Mouse (Mus musculus) intestine, embryonic 14.5 days (tissue): ENCODE results near the gene Ssbp4. TPM values are rescaled to one million over a fixed set of nuclear protein-coding genes. Genes with fewer than 3 reads are reported as not detected.
A peak's percentile ranks its signal among the peaks of the same experiment; 100 is the strongest.

Source experiments
- ATAC-seq: fragments of 200-750 bp; cut with Nextera tagmentation; replicated peaks from 2 replicates; pipeline ENCODE4 v1.8.0; 2017; ENCODE audit warnings: low read depth, moderate number of reproducible peaks, moderate TSS enrichment, moderate library complexity; ENCODE audit not compliant: low FRiP score, low TSS enrichment
- DNase-seq: peaks from one replicate; pipeline ENCODE4 v3.0.0-alpha.2; 2018; ENCODE audit warnings: low spot score
- H3K27ac ChIP-seq: fragments of 300-500 bp; sonication (generic); 2 replicates; pipeline ENCODE4 v1.5.1; 2014; ENCODE audit warnings: low read depth, mild to moderate bottlenecking, control low read depth
- H3K27me3 ChIP-seq: fragments of 300-500 bp; sonication (generic); replicated peaks from 2 replicates; pipeline ENCODE4 v1.6.1; 2014; ENCODE audit warnings: low read length, control low read depth; ENCODE audit not compliant: control insufficient read depth, insufficient read depth
- H3K36me3 ChIP-seq: fragments of 300-500 bp; sonication (generic); 2 replicates; pipeline ENCODE4 v1.6.1; 2014; ENCODE audit warnings: low read length, control low read depth; ENCODE audit not compliant: control insufficient read depth, insufficient read depth
- H3K4me1 ChIP-seq: fragments of 300-500 bp; sonication (generic); replicated peaks from 2 replicates; pipeline ENCODE4 v1.6.1; 2014; ENCODE audit warnings: low read length, control low read depth, mixed read lengths; ENCODE audit not compliant: control insufficient read depth, insufficient read depth
- H3K4me2 ChIP-seq: fragments of 300-500 bp; sonication (generic); 2 replicates; pipeline ENCODE4 v1.6.1; 2014; ENCODE audit warnings: low read length
- H3K4me3 ChIP-seq: fragments of 300-500 bp; sonication (generic); 2 replicates; pipeline ENCODE4 v1.5.1; 2014; ENCODE audit warnings: low read depth, low read length, control low read depth, mixed read lengths
- H3K9ac ChIP-seq: fragments of 300-500 bp; sonication (generic); 2 replicates; pipeline ENCODE4 v1.6.1; 2014; ENCODE audit warnings: mild to moderate bottlenecking, low read length
- H3K9me3 ChIP-seq: fragments of 300-500 bp; sonication (generic); 2 replicates; pipeline ENCODE4 v1.6.1; 2016; ENCODE audit warnings: low read length, control low read depth; ENCODE audit not compliant: control insufficient read depth
- WGBS: fragments of 180-500 bp; shearing (Covaris S2); extraction: QIAGEN DNeasy Blood & Tissue Kit; methylation state at CpG from one replicate; pipeline ENCODE4 v1.1.7; 2014; 5-methylcytosine and 5-hydroxymethylcytosine counted together
- polyA plus RNA-seq: library from polyadenylated mRNA; unstranded; fragments of >200 nt; fragmentation: Nextera tagmentation; extraction: Ambion mirVana; gene quantifications from 2 replicates; pipeline ENCODE4 v1.2.1, GENCODE M21; 2014

Ssbp4 gene
- polyA plus RNA-seq, 1 experiment from 2014 or later = 124 TPM

DNA sequence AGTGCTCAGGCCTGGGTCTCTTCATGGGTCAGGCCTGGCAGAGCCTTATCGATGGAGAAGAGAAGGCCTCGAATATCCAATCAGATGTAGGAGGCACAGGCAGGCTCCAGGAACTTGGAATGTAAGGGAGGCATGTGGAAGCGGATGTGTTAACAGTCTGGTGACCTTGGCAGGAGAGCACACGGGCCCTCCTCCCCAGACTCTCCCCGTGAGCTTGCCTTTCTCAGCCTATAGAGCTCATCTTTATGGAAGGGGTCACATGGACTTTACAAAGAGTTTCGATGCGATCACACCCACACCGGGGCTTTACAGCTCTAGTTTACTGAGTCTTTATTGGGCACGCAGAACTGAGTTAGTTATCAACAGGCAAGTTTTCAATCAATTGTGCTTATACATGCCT, 30.1 kb upstream of the Ssbp4 start:
- H3K4me2 ChIP-seq = no peak overlapping the region
- H3K27me3 ChIP-seq = no peaks in the 10 kb centered on the region
- no peaks in the 10 kb centered on the region for H3K9me3 ChIP-seq
- no peaks in the 10 kb centered on the region for H3K36me3 ChIP-seq
- 56% methylated on average over 9 of the region's 9 CpGs for WGBS
- H3K4me3 ChIP-seq = no peak overlapping the region
- no peak overlapping the region for H3K27ac ChIP-seq
- ATAC-seq = peak; percentile 30; the same call in 1 of the 2 replicates
- 0 out of 2 replicates have a peak, but pooled peaks cover 4% of the 10 kb centered on the region for H3K4me1 ChIP-seq
- DNase-seq = no peak
- H3K9ac ChIP-seq = no peak overlapping the region

DNA sequence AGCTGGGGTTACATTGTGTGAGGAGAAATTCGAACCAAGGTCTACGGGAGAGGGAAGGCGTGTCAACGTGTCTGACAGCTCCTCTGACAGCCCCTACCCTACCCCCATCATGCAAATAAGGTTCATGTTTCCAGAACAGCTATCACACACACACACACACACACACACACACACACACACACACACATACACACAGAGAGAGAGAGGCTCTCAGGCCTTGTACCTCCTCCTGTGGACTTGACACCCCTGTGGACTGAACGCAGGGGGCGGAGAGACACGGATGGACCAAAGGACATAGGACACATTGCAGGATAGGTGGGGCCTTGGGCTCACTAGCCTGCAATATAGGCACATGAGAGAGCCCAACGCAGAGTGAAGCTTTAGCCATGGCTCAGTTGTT, 28.2 kb upstream of the Ssbp4 start:
- Histone ChIP-seq H3K9me3 (no peaks in the 10 kb centered on the region), H3K27me3 (no peaks in the 10 kb centered on the region), H3K36me3 (no peaks in the 10 kb centered on the region), H3K27ac (no peak overlapping the region), H3K4me3 (no peak overlapping the region), H3K4me1 (peaks cover 9% of the 10 kb centered on the region), H3K4me2 (no peak overlapping the region), H3K9ac (no peak overlapping the region)
- WGBS = 57% methylated on average over 8 of the region's 8 CpGs
- ATAC-seq = no peak
- DNase-seq = no peak

GRCm38 (mm10) chr8:70635527-70635926, 26.9 kb upstream of the Ssbp4 start:
- ATAC-seq = no peak
- H3K4me2 ChIP-seq = no peak overlapping the region
- WGBS = 80% methylated on average over 6 of the region's 6 CpGs
- no peak for DNase-seq
- no peaks in the 10 kb centered on the region for H3K36me3 ChIP-seq
- no peak overlapping the region for H3K4me3 ChIP-seq
- H3K27me3 ChIP-seq = no peaks in the 10 kb centered on the region
- no peak overlapping the region for H3K27ac ChIP-seq
- H3K4me1 ChIP-seq = peaks cover 22% of the 10 kb centered on the region
- H3K9me3 ChIP-seq = no peaks in the 10 kb centered on the region
- no peak overlapping the region for H3K9ac ChIP-seq

GRCm38 (mm10) chr8:70634066-70634465, 25.4 kb upstream of the Ssbp4 start:
- Histone ChIP-seq H3K36me3 (no peaks in the 10 kb centered on the region), H3K27ac (no peak overlapping the region), H3K27me3 (no peaks in the 10 kb centered on the region), H3K4me3 (no peak overlapping the region), H3K4me1 (peaks cover 27% of the 10 kb centered on the region), H3K4me2 (no peak overlapping the region), H3K9me3 (no peaks in the 10 kb centered on the region), H3K9ac (no peak overlapping the region)
- ATAC-seq (no peak), DNase-seq (no peak)
- 52% methylated on average over 6 of the region's 6 CpGs for WGBS

- H3K27me3 ChIP-seq = no peaks in the 10 kb centered on the region
- H3K4me2 ChIP-seq = peak within 1 kb of the TSS; percentile 71
- 67% methylated on average over 6 of the region's 6 CpGs for WGBS
- H3K9ac ChIP-seq = no peak within 1 kb of the TSS
- no peak within 1 kb of the TSS for H3K27ac ChIP-seq
- H3K9me3 ChIP-seq = no peaks in the 10 kb centered on the region
- peaks cover 25% of the 10 kb centered on the region for H3K4me1 ChIP-seq
- ATAC-seq (no peak), DNase-seq (no peak)
- peak within 1 kb of the TSS; percentile 23; the same call in 1 of the 2 replicates for H3K4me3 ChIP-seq
- H3K36me3 ChIP-seq = no peaks in the 10 kb centered on the region
Observed at GRCm38 (mm10) chr8:70632346-70632892, 23.7 kb upstream of the Ssbp4 start, which contains the start of gene Gdf15. TSS of gene Gdf15 (minus strand) at chr8:70632456.

- ATAC-seq (no peak), DNase-seq (peak; percentile 65)
- Histone ChIP-seq H3K9me3 (no peaks in the 10 kb centered on the region), H3K4me2 (peak overlapping the region; percentile 71), H3K36me3 (no peaks in the 10 kb centered on the region), H3K4me1 (peaks cover 23% of the 10 kb centered on the region), H3K9ac (no peak overlapping the region), H3K27me3 (no peaks in the 10 kb centered on the region), H3K27ac (no peak overlapping the region), H3K4me3 (peak overlapping the region; percentile 23; the same call in 1 of the 2 replicates)
- 22% methylated on average over 24 of the region's 24 CpGs for WGBS
Observed at GRCm38 (mm10) chr8:70631436-70631835, 22.8 kb upstream of the Ssbp4 start.

DNA sequence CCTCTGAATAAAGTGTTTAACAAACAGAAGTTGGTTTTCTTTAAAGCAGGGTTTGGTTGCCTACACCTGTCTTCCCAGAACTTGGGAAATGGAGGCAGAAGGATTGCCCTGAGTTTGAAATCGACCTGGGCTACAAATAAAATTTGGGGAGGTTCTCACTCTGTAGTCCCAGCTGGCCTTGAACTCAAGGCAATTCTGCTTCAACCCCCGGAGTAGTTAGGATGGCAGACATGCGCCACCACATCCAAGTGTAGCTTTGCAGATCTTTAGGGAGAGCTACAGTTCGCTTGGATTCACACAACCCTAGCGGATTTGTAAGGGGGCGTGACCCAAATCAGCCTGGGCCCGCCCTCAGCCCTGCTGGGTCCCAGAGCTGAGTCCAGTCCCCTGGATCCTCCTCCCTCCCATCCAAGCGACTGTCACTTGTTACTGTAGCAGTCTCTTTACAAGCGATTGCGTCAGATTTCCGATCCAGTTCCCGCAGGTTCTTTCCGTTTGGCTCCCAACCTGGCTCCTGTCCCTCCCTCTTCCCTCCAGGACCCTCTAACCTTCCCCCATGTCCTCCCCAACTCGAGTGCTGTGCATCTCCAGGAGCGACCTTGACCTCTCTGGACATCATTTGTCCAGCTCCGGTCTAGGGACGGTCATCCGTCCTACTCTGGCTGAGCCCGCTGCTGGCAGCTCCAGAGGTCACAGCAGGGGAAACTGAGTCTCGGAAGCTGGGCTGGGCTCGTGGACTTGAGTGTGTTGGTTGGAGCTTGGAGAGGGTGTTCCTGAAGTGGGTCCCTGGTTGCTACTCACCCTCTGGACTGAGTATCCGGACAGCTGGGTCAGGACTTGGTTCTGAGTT, 22.1 kb upstream of the Ssbp4 start:
- no peaks in the 10 kb centered on the region for H3K36me3 ChIP-seq
- H3K27me3 ChIP-seq = no peaks in the 10 kb centered on the region
- peak overlapping the region; percentile 10; the same call in 1 of the 2 replicates for H3K9ac ChIP-seq
- DNase-seq (peak; percentile 69), ATAC-seq (no peak)
- H3K4me2 ChIP-seq = peak overlapping the region; percentile 71
- H3K27ac ChIP-seq = no peak overlapping the region
- 16% methylated on average over 22 of the region's 22 CpGs for WGBS
- peak overlapping the region; percentile 23; the same call in 1 of the 2 replicates for H3K4me3 ChIP-seq
- H3K9me3 ChIP-seq = no peaks in the 10 kb centered on the region
- H3K4me1 ChIP-seq = peaks cover 23% of the 10 kb centered on the region

- DNase-seq (peak; percentile 98), ATAC-seq (peak; percentile 92)
- Histone ChIP-seq H3K36me3 (no peaks in the 10 kb centered on the region), H3K27ac (peak overlapping the region; percentile 28; the same call in 1 of the 2 replicates), H3K27me3 (no peaks in the 10 kb centered on the region), H3K4me3 (peak overlapping the region; percentile 44), H3K9ac (peak overlapping the region; percentile 42), H3K4me1 (peaks cover 23% of the 10 kb centered on the region), H3K4me2 (peak overlapping the region; percentile 71), H3K9me3 (no peaks in the 10 kb centered on the region)
- WGBS = 2% methylated on average over 60 of the region's 60 CpGs
Observed at GRCm38 (mm10) chr8:70629574-70630531, 21.2 kb upstream of the Ssbp4 start.
